Mouse (Mus musculus): ENCODE data around the gene Vipr1. TPM values are rescaled to one million over a fixed set of nuclear protein-coding genes. Genes with fewer than 3 reads are reported as not detected.

Vipr1 gene
- total and polyA plus RNA-seq, 3 experiments = 0.08 to 0.11 TPM; not detected in 1

DNA sequence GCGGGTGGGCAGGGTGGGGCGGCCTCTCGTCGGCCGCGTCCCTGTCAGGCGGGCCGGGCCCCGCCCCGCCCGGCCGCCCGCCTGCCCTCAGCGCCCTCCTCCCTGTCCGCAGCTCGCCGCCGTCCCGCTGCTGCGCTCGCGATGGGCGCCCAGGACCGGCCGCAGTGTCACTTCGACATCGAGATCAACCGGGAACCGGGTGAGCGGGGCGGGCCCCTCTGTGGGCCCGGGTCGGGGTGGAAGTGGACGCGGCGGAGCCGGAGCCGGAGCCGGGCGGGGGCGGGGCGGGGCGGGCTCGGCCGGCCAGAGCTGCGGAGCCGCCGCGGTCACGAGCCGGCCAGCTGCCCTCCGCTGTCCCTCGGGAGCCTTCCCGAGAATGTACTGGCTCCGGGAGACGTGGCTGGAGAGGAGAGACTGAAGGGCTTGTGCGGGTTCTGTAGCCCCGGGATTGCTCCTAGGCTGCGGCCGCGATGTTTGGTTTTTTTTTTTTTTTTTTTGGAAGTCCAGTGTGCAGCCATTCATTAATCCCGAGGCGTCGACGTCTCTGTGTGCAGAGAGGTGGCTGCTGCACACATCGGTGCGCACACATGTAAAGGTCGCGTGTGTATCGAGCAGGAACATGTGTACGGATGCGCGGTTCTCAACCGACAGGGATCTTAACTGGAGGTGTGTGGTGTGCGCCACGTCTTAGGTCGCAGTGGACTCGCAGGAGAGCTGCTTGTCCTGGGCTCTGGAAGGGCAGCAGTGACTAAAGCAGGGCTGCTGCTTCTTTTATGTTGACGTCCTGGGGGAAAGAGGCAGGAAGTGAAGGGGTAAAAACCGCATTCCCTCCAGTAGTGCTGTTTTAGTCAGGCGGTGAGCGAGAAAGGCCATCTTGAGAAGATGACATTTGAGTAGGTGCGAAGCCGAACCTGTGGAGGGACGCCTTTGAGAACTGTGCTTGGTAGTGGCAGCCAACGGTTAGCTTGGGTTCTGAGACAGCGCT, 77.1 kb downstream of the Vipr1 start (continued):
- no peak for TF ChIP-seq NELFE (IDR thresholded peaks at IDR 0.05; ENCODE audit: low read depth, low read length)
- TF ChIP-seq MAFK (IDR thresholded peaks at IDR 0.05; ENCODE audit: insufficient replicate concordance, low read length) = no peak
- no peak for TF ChIP-seq POLR2AphosphoS2 (IDR thresholded peaks at IDR 0.05; ENCODE audit: low read depth, low read length)
- peak; percentile 74; the same call in 1 of the 2 replicates for TF ChIP-seq MXI1 (IDR thresholded peaks at IDR 0.05; ENCODE audit: low read depth, low read length)
- peak; percentile 76 for TF ChIP-seq ZNF384 (IDR thresholded peaks at IDR 0.05; ENCODE audit: low read depth, low read length)
- TF ChIP-seq ETS1 (conservative IDR thresholded peaks at IDR 0.05; ENCODE audit: low read depth, low read length) = no peak
- peak; percentile 66; the same call in 1 of the 2 replicates for TF ChIP-seq MAX (IDR thresholded peaks at IDR 0.05; ENCODE audit: low read length)
- TF ChIP-seq JUN (IDR thresholded peaks at IDR 0.05; ENCODE audit: insufficient read depth, low read depth, low read length) = no peak
- no peak for TF ChIP-seq USF2 (conservative IDR thresholded peaks at IDR 0.05; ENCODE audit: low read depth, low read length)
- TF ChIP-seq JUND (conservative IDR thresholded peaks at IDR 0.05; ENCODE audit: low read depth, low read length) = no peak

Other genes with a start within 250 kb of the Vipr1 start
- not detected in 2 replicates for gene Cck, start 147.0 kb upstream of the Vipr1 start, total RNA-seq (2012; rRNA removed)
- not detected in 2 replicates for gene Cck, start 147.0 kb upstream of the Vipr1 start, total RNA-seq (2014; rRNA removed)
- not detected in 2 replicates for gene Cck, start 147.0 kb upstream of the Vipr1 start, polyA plus RNA-seq (2012; ENCODE audit: insufficient read length, low read depth)
- not detected in 2 replicates for gene Lyzl4, start 620 bp upstream of the Vipr1 start, total RNA-seq (2012; rRNA removed)
- gene Lyzl4, start 620 bp upstream of the Vipr1 start, total RNA-seq (2014; rRNA removed) = not detected in 2 replicates
- not detected in 2 replicates for gene Lyzl4, start 620 bp upstream of the Vipr1 start, polyA plus RNA-seq (2012; ENCODE audit: insufficient read length, low read depth)
- gene Sec22c, start 62.8 kb downstream of the Vipr1 start, total RNA-seq (2012; rRNA removed) = 3.2 and 4.0 TPM in 2 replicates
- gene Sec22c, start 62.8 kb downstream of the Vipr1 start, total RNA-seq (2014; rRNA removed) = 2.4 and 2.5 TPM in 2 replicates
- gene Sec22c, start 62.8 kb downstream of the Vipr1 start, polyA plus RNA-seq (2012; ENCODE audit: insufficient read length, low read depth) = 4.6 and 5.7 TPM in 2 replicates
- 40.2 and 57.6 TPM in 2 replicates for gene Ss18l2, start 67.6 kb downstream of the Vipr1 start, total RNA-seq (2012; rRNA removed)
- 77.0 and 82.2 TPM in 2 replicates for gene Ss18l2, start 67.6 kb downstream of the Vipr1 start, total RNA-seq (2014; rRNA removed)
- 41.5 and 52.9 TPM in 2 replicates for gene Ss18l2, start 67.6 kb downstream of the Vipr1 start, polyA plus RNA-seq (2012; ENCODE audit: insufficient read length, low read depth)
- 31.0 and 39.3 TPM in 2 replicates for gene Nktr, start 76.5 kb downstream of the Vipr1 start, total RNA-seq (2012; rRNA removed)
- gene Nktr, start 76.5 kb downstream of the Vipr1 start, total RNA-seq (2014; rRNA removed) = 29.1 and 32.2 TPM in 2 replicates
- 65.0 and 65.4 TPM in 2 replicates for gene Nktr, start 76.5 kb downstream of the Vipr1 start, polyA plus RNA-seq (2012; ENCODE audit: insufficient read length, low read depth)
- gene Zfp651, start 116.6 kb downstream of the Vipr1 start, total RNA-seq (2012; rRNA removed) = 0.13 and 0.84 TPM in 2 replicates
- 0.07 and 0.30 TPM in 2 replicates for gene Zfp651, start 116.6 kb downstream of the Vipr1 start, total RNA-seq (2014; rRNA removed)
- gene Zfp651, start 116.6 kb downstream of the Vipr1 start, polyA plus RNA-seq (2012; ENCODE audit: insufficient read length, low read depth) = 0.20 and 0.34 TPM in 2 replicates
- gene Klhl40, start 134.9 kb downstream of the Vipr1 start, total RNA-seq (2012; rRNA removed) = not detected in 2 replicates
- gene Klhl40, start 134.9 kb downstream of the Vipr1 start, total RNA-seq (2014; rRNA removed) = not detected in 2 replicates
- gene Klhl40, start 134.9 kb downstream of the Vipr1 start, polyA plus RNA-seq (2012; ENCODE audit: insufficient read length, low read depth) = not detected in 2 replicates
- not detected in 2 replicates for gene Hhatl, start 149.8 kb downstream of the Vipr1 start, total RNA-seq (2012; rRNA removed)
- not detected in 2 replicates for gene Hhatl, start 149.8 kb downstream of the Vipr1 start, total RNA-seq (2014; rRNA removed)
- gene Hhatl, start 149.8 kb downstream of the Vipr1 start, polyA plus RNA-seq (2012; ENCODE audit: insufficient read length, low read depth) = not detected in 2 replicates
- gene Ccdc13, start 196.7 kb downstream of the Vipr1 start, total RNA-seq (2012; rRNA removed) = 0.25 and 0.34 TPM in 2 replicates
- gene Ccdc13, start 196.7 kb downstream of the Vipr1 start, total RNA-seq (2014; rRNA removed) = not detected in 2 replicates
- 0.11 TPM in 1 of 2 replicates, not detected in the other for gene Ccdc13, start 196.7 kb downstream of the Vipr1 start, polyA plus RNA-seq (2012; ENCODE audit: insufficient read length, low read depth)
- 118 and 132 TPM in 2 replicates for gene Higd1a, start 215.6 kb downstream of the Vipr1 start, total RNA-seq (2012; rRNA removed)
- 90.6 and 93.2 TPM in 2 replicates for gene Higd1a, start 215.6 kb downstream of the Vipr1 start, total RNA-seq (2014; rRNA removed)
- gene Higd1a, start 215.6 kb downstream of the Vipr1 start, polyA plus RNA-seq (2012; ENCODE audit: insufficient read length, low read depth) = 75.4 and 79.3 TPM in 2 replicates